Mouse (Mus musculus) G1E (cell line): ENCODE results near the gene Hdc. TPM values are rescaled to one million over a fixed set of nuclear protein-coding genes. Genes with fewer than 3 reads are reported as not detected.

Experiments used
- ATAC-seq: 2 replicates; pipeline ENCODE4 v1.8.0; 2016; ENCODE audit warnings: mild to moderate bottlenecking; ENCODE audit not compliant: insufficient number of reproducible peaks, poor library complexity, low FRiP score, severe bottlenecking; ENCODE audit errors: extremely low read depth
- DNase-seq: peaks from one replicate; pipeline ENCODE4 v3.0.0; 2012; ENCODE audit warnings: low spot score
- H3K27me3 ChIP-seq: 2 replicates; pipeline ENCODE4 v1.6.1; 2012; ENCODE audit warnings: mild to moderate bottlenecking, low read length, inconsistent platforms; ENCODE audit not compliant: insufficient read depth
- H3K36me3 ChIP-seq: replicated peaks from 2 replicates; pipeline ENCODE3; 2012; ENCODE audit warnings: mild to moderate bottlenecking, inconsistent platforms
- H3K4me1 ChIP-seq: 2 replicates; pipeline ENCODE4 v1.6.1; 2012; ENCODE audit warnings: low read depth, low read length, inconsistent platforms, mixed read lengths; ENCODE audit not compliant: insufficient read depth
- H3K4me3 ChIP-seq: 2 replicates; pipeline ENCODE4 v1.5.1; 2012; ENCODE audit warnings: low read depth, mild to moderate bottlenecking, inconsistent platforms, low read length, moderate library complexity, mixed read lengths
- H3K9me3 ChIP-seq: replicated peaks from 2 replicates; pipeline ENCODE4 v1.6.1; 2012; ENCODE audit warnings: inconsistent platforms
- CTCF ChIP-seq: IDR thresholded peaks from 2 replicates; pipeline ENCODE4 v1.5.1; 2012; ENCODE audit warnings: low read depth, low read length, inconsistent platforms, mixed read lengths
- GATA1 ChIP-seq: IDR thresholded peaks from 2 replicates; pipeline ENCODE4 v1.6.1; 2012; ENCODE audit warnings: borderline replicate concordance, low read length, inconsistent platforms, mixed read lengths
- GATA2 ChIP-seq: IDR thresholded peaks from 2 replicates; pipeline ENCODE4 v1.6.1; 2012; ENCODE audit warnings: low read depth, low read length, inconsistent platforms, borderline replicate concordance
- POLR2AphosphoS5 ChIP-seq: IDR thresholded peaks from 2 replicates; pipeline ENCODE4 v1.6.1; 2012; ENCODE audit warnings: low read depth, low read length, inconsistent platforms; ENCODE audit not compliant: insufficient replicate concordance
- TAL1 ChIP-seq: conservative IDR thresholded peaks from 2 replicates; pipeline ENCODE4 v1.6.1; 2012; ENCODE audit warnings: low read depth, low read length, inconsistent platforms, mixed read lengths
- polyA plus RNA-seq: library from polyadenylated mRNA; stranded (reverse); fragments of >175 nt; gene quantifications from 2 replicates; pipeline ENCODE4 v1.2.3, GENCODE M21; 2012
- total RNA-seq, 2 experiments: library from RNA; stranded (forward) in 1 of 2; stranded (reverse) in 1 of 2; fragments of 200-1000 nt in 1 of 2; fragments of >200 nt in 1 of 2; fragmentation: Nextera tagmentation in 1 of 2; gene quantifications; 2 replicates each; pipeline ENCODE4 v1.2.3; 2014 to 2017

The Hdc gene
- total and polyA plus RNA-seq, 3 experiments = 2.6 to 42.0 (median 21.5) TPM

DNA sequence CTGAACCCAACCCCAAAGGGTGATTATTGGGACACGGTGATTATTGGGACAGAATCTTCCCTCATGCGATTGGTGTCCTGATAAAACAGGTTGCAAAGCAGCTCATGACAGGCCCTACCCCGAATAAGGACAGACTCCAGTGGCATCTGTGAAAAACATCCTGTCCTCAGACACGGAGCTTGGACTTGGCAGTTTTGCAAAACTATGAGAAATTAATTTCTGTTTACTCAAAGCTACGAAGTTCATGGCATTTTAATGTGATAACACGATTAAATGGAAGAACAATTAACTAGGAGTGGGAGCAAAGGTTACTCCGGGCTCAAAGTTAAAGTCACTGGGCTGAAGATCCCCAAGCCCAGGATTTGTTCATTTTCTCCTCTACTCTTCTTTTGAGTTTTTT is 69.4 kb downstream of the Hdc start:
- H3K27me3 ChIP-seq = peaks cover 15% of the 10 kb centered on the region; the same call in 1 of the 2 replicates
- no peaks in the 10 kb centered on the region for H3K36me3 ChIP-seq
- no peak overlapping the region for H3K4me3 ChIP-seq
- no peaks in the 10 kb centered on the region for H3K9me3 ChIP-seq
- DNase-seq (no peak), ATAC-seq (no peak)
- no peaks in the 10 kb centered on the region; the same call in 1 of the 2 replicates for H3K4me1 ChIP-seq
- TF ChIP-seq TAL1 (no peak), POLR2AphosphoS5 (no peak), GATA1 (no peak), CTCF (no peak), GATA2 (no peak)

DNA sequence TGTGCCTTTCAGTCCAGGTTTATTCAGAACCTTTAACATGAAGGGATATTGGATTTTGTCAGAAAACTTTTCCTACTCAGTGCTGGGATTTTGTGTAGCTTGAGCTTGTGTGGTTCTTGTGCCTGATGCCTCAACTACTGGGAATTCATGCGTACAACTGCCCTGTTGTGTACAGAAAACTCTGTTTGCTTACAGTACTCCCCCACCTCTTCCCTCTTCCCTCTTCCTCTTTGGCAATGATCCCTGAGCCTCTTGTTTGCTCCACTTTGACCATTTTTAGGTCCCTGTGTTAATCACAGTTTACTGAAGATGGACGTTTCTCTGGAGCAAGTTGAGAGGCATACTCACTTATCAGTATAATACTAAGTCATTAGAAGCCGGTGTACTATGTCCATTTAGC is 72.7 kb downstream of the Hdc start:
- ATAC-seq (no peak), DNase-seq (no peak)
- H3K4me1 ChIP-seq = no peaks in the 10 kb centered on the region

DNA sequence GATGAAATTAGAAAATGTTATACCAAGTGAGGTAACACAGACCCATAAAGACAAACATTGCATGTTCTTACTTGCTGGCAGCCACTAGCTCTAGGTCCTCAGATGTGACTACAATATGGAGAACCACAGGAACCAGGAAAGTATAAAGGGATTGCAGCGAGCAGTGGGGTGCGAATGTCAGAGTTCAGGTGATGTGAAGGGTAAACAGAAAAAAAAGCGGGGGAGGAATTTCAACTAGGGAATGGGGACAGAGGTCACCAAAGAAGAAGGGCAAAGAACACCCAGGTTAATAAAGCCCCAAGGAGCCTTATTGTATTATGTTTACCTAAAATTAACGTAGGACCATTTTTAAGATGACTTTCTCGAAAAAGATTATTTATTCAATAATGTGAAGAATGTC is 73.8 kb downstream of the Hdc start:
- Histone ChIP-seq H3K4me1 (no peaks in the 10 kb centered on the region), H3K27me3 (0 out of 2 replicates have a peak, but pooled peaks cover 3% of the 10 kb centered on the region), H3K4me3 (no peak overlapping the region), H3K9me3 (no peaks in the 10 kb centered on the region), H3K36me3 (no peaks in the 10 kb centered on the region)
- DNase-seq (no peak), ATAC-seq (no peak)
- TF ChIP-seq TAL1 = no peak
- no peak for TF ChIP-seq GATA2
- no peak for TF ChIP-seq GATA1
- TF ChIP-seq POLR2AphosphoS5 = no peak
- no peak for TF ChIP-seq CTCF

More for the DNA sequence above, 72.7 kb downstream of the Hdc start:
- H3K36me3 ChIP-seq = no peaks in the 10 kb centered on the region
- no peaks in the 10 kb centered on the region for H3K9me3 ChIP-seq
- H3K4me3 ChIP-seq = no peak overlapping the region
- H3K27me3 ChIP-seq = 0 out of 2 replicates have a peak, but pooled peaks cover 3% of the 10 kb centered on the region
- TF ChIP-seq GATA2 (no peak), POLR2AphosphoS5 (no peak), CTCF (no peak)

Other genes starting within 250 kb of the Hdc start
- not detected in 2 replicates for gene Atp8b4, start 118.6 kb downstream of the Hdc start, total RNA-seq (2014; fragmentation: Nextera tagmentation)
- gene Atp8b4, start 118.6 kb downstream of the Hdc start, total RNA-seq (2017) = under 0.01 and 0.06 TPM in 2 replicates
- gene Atp8b4, start 118.6 kb downstream of the Hdc start, polyA plus RNA-seq = 0.01 and 0.02 TPM in 2 replicates
- not detected in 2 replicates for gene Slc27a2, start 66.9 kb downstream of the Hdc start, total RNA-seq (2014; fragmentation: Nextera tagmentation)
- 0.27 TPM in 1 of 2 replicates, not detected in the other for gene Slc27a2, start 66.9 kb downstream of the Hdc start, total RNA-seq (2017)
- gene Slc27a2, start 66.9 kb downstream of the Hdc start, polyA plus RNA-seq = not detected in 2 replicates
- gene Gabpb1, start 57.0 kb upstream of the Hdc start, total RNA-seq (2014; fragmentation: Nextera tagmentation) = 71.9 and 73.8 TPM in 2 replicates
- gene Gabpb1, start 57.0 kb upstream of the Hdc start, total RNA-seq (2017) = 22.3 and 26.2 TPM in 2 replicates
- gene Gabpb1, start 57.0 kb upstream of the Hdc start, polyA plus RNA-seq = 3.9 and 4.6 TPM in 2 replicates
- 72.1 and 81.5 TPM in 2 replicates for gene Usp8, start 88.0 kb upstream of the Hdc start, total RNA-seq (2014; fragmentation: Nextera tagmentation)
- gene Usp8, start 88.0 kb upstream of the Hdc start, total RNA-seq (2017) = 40.5 and 52.2 TPM in 2 replicates
- 15.5 and 19.4 TPM in 2 replicates for gene Usp8, start 88.0 kb upstream of the Hdc start, polyA plus RNA-seq
- gene Usp50, start 164.2 kb upstream of the Hdc start, total RNA-seq (2014; fragmentation: Nextera tagmentation) = not detected in 2 replicates
- gene Usp50, start 164.2 kb upstream of the Hdc start, total RNA-seq (2017) = 0.55 and 0.64 TPM in 2 replicates
- gene Usp50, start 164.2 kb upstream of the Hdc start, polyA plus RNA-seq = 0.07 TPM in 2 replicates